Mouse (Mus musculus): ENCODE measurements around the gene Ptprd.
"Not testable (repeated sequence)": the region's sequence is repeated elsewhere in the genome, so short reads cannot be mapped to it uniquely, and the experiment has no call there.

GRCm38 (mm10) chr4:76037178-76037577, 2174.6 kb downstream of the Ptprd start:
- TF ChIP-seq CTCF (IDR thresholded peaks at IDR 0.05; ENCODE audit: borderline replicate concordance, insufficient read depth, low read depth, low read length); POLR2A (IDR thresholded peaks at IDR 0.05; ENCODE audit: borderline replicate concordance, insufficient read depth, low read length): not testable (repeated sequence)
